Mouse (Mus musculus): Measurements from ENCODE around the gene Gtf3c2. TPM values are rescaled to one million over a fixed set of nuclear protein-coding genes. Genes with fewer than 3 reads are reported as not detected.

The Gtf3c2 gene
- total RNA-seq, 2 experiments from 2014 or later: 43.8 to 55.2 TPM

- no peak for DNase-seq (ENCODE audit: low spot score in 2 of 2)
These were observed 26.3 kb downstream of the Gtf3c2 start for GRCm38 (mm10) chr5:31153516-31154151.

GRCm38 (mm10) chr5:31151746-31152145 lies 28.2 kb downstream of the Gtf3c2 start:
- DNase-seq (ENCODE audit: low spot score in 2 of 2): peak in 1 of 2 experiments; percentile 12

- DNase-seq (ENCODE audit: low spot score in 2 of 2): peak in 1 of 2 experiments; percentile 35
These were observed 30.2 kb downstream of the Gtf3c2 start for GRCm38 (mm10) chr5:31149781-31150180.

GRCm38 (mm10) chr5:31138968-31139425 lies 40.9 kb downstream of the Gtf3c2 start:
- no peak for DNase-seq (ENCODE audit: low spot score in 2 of 2)

GRCm38 (mm10) chr5:31138241-31138967 lies 41.5 kb downstream of the Gtf3c2 start, which contains the start of gene Ucn:
TSS of gene Ucn (minus strand) at chr5:31138829.
- DNase-seq (ENCODE audit: low spot score in 2 of 2): no peak

GRCm38 (mm10) chr5:31137658-31138057 lies 42.3 kb downstream of the Gtf3c2 start:
- no peak for DNase-seq (ENCODE audit: low spot score in 2 of 2)

- no peak for DNase-seq (ENCODE audit: low spot score in 2 of 2)
These were observed 43.1 kb downstream of the Gtf3c2 start for GRCm38 (mm10) chr5:31136730-31137424.

GRCm38 (mm10) chr5:31126050-31126449 lies 53.9 kb downstream of the Gtf3c2 start:
- DNase-seq (ENCODE audit: low spot score in 2 of 2): no peak

- DNase-seq (ENCODE audit: low spot score in 2 of 2): no peak
These were observed 56.5 kb downstream of the Gtf3c2 start for GRCm38 (mm10) chr5:31123481-31123880.

GRCm38 (mm10) chr5:31121111-31121510 lies 58.8 kb downstream of the Gtf3c2 start:
- DNase-seq (ENCODE audit: low spot score in 2 of 2): no peak

- DNase-seq (ENCODE audit: low spot score in 2 of 2): no peak
These were observed 63.0 kb downstream of the Gtf3c2 start for GRCm38 (mm10) chr5:31116912-31117311.

- DNase-seq (ENCODE audit: low spot score in 2 of 2): no peak
These were observed 63.6 kb downstream of the Gtf3c2 start, which contains the start of gene Trim54 for GRCm38 (mm10) chr5:31116354-31116753. TSS of gene Trim54 (plus strand) at chr5:31116712.

GRCm38 (mm10) chr5:31110781-31111180 lies 69.2 kb downstream of the Gtf3c2 start:
- DNase-seq (ENCODE audit: low spot score in 2 of 2): no peak

- DNase-seq (ENCODE audit: low spot score in 2 of 2): no peak
These were observed 71.9 kb downstream of the Gtf3c2 start, which contains the start of gene Slc30a3 for GRCm38 (mm10) chr5:31108000-31108490. TSS of gene Slc30a3 (minus strand) at chr5:31108237.

Other genes with a start within 250 kb of the Gtf3c2 start
- 1 to 10 TPM; 1.0 to 1.9 TPM for gene Cgref1, start 234.6 kb downstream of the Gtf3c2 start, total RNA-seq (2021)
- gene Preb, start 219.8 kb downstream of the Gtf3c2 start, total RNA-seq (2021): 100 to 1,000 TPM; 146 to 149 TPM
- 1 to 10 TPM; 1.3 to 2.4 TPM for gene Tcf23, start 211.5 kb downstream of the Gtf3c2 start, total RNA-seq (2021)
- gene Atraid, start 131.8 kb downstream of the Gtf3c2 start, total RNA-seq (2021): 100 to 1,000 TPM; 104 to 109 TPM
- 10 to 100 TPM; 31.6 to 33.1 TPM for gene Slc5a6, start 131.2 kb downstream of the Gtf3c2 start, total RNA-seq (2021)
- 10 to 100 TPM; 17.5 to 25.4 TPM for gene Cad, start 125.4 kb downstream of the Gtf3c2 start, total RNA-seq (2021)
- not detected for gene Dnajc5g, start 73.9 kb downstream of the Gtf3c2 start, total RNA-seq (2021)
- not detected for gene Slc30a3, start 71.9 kb downstream of the Gtf3c2 start, total RNA-seq (2021)
- gene Trim54, start 63.4 kb downstream of the Gtf3c2 start, total RNA-seq (2021): under 1 TPM in 1 of 2 experiments, not detected in 1; 0.35 TPM
- gene Ucn, start 41.3 kb downstream of the Gtf3c2 start, total RNA-seq (2021): not detected
- 10 to 100 TPM; 59.1 to 61.5 TPM for gene Mpv17, start 25.9 kb downstream of the Gtf3c2 start, total RNA-seq (2021)
- gene Gm29609, start 233 bp downstream of the Gtf3c2 start, total RNA-seq (2021): 1 to 10 TPM; 1.9 to 2.2 TPM
- gene Snx17, start 13.1 kb upstream of the Gtf3c2 start, total RNA-seq (2021): 100 to 1,000 TPM; 103 to 108 TPM
- gene Eif2b4, start 13.3 kb upstream of the Gtf3c2 start, total RNA-seq (2021): 10 to 100 TPM; 54.9 to 69.8 TPM
- 10 to 100 TPM; 25.9 to 29.2 TPM for gene Zfp513, start 22.2 kb upstream of the Gtf3c2 start, total RNA-seq (2021)
- 100 to 1,000 TPM; 110 to 129 TPM for gene Ppm1g, start 40.5 kb upstream of the Gtf3c2 start, total RNA-seq (2021)
- 10 to 100 TPM; 66.7 to 89.4 TPM for gene Nrbp1, start 60.7 kb upstream of the Gtf3c2 start, total RNA-seq (2021)
- under 1 TPM in 1 of 2 experiments, not detected in 1; 0.60 TPM for gene Gm9970, start 61.1 kb upstream of the Gtf3c2 start, total RNA-seq (2021)
- 1 to 10 TPM; 4.9 to 6.5 TPM for gene Krtcap3, start 71.5 kb upstream of the Gtf3c2 start, total RNA-seq (2021)
- 10 to 100 TPM; 34.9 to 37.9 TPM for gene Ift172, start 111.0 kb upstream of the Gtf3c2 start, total RNA-seq (2021)
- gene Fndc4, start 115.9 kb upstream of the Gtf3c2 start, total RNA-seq (2021): 10 to 100 TPM in 1 of 2 experiments, 1 to 10 TPM in 1; 9.5 to 10.3 TPM
- gene Gckr, start 117.3 kb upstream of the Gtf3c2 start, total RNA-seq (2021): under 1 TPM; 0.22 to 0.36 TPM